Mouse (Mus musculus): ENCODE results near the gene Ndufa11.

Ndufa11 gene

GRCm38 (mm10) chr17:56717363-56718058, at the start of gene Ndufa11, which contains the start of gene Vmac:
TSS of gene Ndufa11 (plus strand) at chr17:56717767.
TSS of gene Vmac (minus strand) at chr17:56718022.
- DNase-seq (ENCODE audit: low spot score in 2 of 2), result peak; percentile 94 to 97

DNA sequence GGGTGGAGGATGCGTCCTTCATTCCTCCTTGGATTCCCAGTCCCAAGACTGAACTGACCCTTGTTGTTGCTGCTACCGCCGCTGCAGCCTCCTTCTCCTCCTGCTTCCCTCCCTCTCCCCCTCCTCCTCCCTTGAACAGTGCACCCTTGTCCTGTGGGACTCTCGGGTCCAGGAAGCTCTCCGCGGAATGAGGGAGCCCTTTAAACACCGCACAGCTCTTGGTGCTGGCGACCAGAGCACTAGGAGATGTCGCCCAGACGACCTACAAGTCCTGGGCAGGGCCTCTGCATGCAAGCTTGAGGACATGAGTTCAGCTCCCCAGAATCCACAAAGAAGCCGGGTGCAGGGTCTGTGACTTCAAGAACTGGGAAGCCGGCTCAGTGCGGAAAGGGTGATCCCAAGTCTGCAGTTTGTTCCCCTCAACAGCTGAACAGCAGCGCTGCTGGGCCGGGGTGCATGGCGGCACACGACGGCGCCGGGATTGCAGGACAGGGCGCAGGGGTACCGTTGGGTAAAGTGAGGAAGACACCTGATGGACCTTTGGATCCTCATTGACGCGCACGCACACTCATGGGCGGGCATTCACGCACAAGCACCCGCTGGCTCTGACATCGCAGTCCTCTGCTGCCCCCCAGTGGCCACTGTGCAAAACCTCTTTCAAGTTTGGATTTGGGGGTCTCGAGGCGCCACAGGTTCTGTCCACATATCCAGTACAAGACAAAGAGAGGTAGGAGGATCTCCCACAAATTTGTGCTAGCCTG, 49.0 kb upstream of the Ndufa11 start:
- peak; percentile 74 to 91 for DNase-seq (ENCODE audit: low spot score in 2 of 2)

DNA sequence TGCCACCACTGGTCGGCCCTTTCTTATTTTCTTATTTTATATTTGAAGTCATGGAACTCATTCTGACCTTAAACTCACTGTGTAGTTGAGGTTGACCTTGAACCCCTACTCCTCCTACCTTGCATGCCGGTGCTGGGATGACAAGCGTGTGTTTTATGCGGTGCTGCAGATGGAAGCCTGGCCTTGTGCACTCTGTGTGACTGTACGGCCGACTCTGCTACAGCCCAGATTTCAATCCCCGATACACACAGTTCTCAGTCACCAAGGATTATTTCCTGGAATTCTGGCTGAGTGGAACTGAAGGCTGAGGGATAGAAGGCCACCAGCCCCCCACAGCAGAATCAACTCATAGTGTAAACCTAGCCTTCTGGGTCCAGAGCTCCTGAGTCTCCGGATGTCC, 47.8 kb upstream of the Ndufa11 start:
- no peak for DNase-seq (ENCODE audit: low spot score in 2 of 2)

- DNase-seq (ENCODE audit: low spot score in 2 of 2), result peak; percentile 97 to 99
Observed at GRCm38 (mm10) chr17:56672941-56673646, 44.5 kb upstream of the Ndufa11 start, which contains the start of gene Ranbp3. TSS of gene Ranbp3 (plus strand) at chr17:56673294.

DNA sequence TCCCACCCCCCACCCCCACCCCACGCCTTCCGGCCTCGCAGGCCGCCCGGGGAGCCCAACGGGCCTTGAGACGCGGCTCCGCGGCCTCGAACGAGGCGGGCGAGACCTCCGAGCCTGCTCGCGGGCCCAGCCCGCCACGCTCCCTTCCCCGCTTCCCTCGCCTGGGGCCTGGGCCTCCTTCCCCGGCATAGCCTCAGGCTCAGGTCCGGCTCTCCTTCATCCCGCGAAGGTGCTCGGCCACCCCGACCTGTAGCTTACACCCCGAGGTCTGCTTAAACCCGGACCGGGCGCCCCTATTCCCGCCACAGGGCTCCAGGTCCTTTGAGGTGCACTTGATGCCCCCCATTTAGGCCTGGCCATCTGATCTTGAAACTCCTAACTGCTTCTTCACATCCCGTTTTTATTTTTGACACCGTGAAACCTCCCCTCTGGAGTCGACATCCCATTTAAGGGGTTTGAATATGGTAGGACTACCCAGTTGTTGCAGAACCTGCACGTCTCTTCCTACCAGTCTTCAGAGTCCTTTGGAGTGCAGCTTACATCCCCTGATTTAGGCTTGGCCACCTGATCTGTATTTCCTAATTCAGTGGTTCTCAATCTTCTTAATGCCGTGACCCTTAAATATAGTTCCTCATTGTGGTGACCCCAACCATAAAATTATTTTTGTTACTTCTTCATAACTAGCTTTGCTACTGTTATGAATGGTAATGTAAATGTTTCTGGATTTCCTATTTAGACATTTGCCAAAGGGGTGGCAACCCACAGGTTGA, 43.7 kb upstream of the Ndufa11 start:
- peak in 1 of 2 experiments; percentile 59 for DNase-seq (ENCODE audit: low spot score in 2 of 2)

GRCm38 (mm10) chr17:56681791-56682190, 35.8 kb upstream of the Ndufa11 start:
- no peak for DNase-seq (ENCODE audit: low spot score in 2 of 2)

GRCm38 (mm10) chr17:56682880-56683279, 34.7 kb upstream of the Ndufa11 start:
- DNase-seq (ENCODE audit: low spot score in 2 of 2), result no peak

GRCm38 (mm10) chr17:56683546-56684140, 33.9 kb upstream of the Ndufa11 start:
- DNase-seq (ENCODE audit: low spot score in 2 of 2), result no peak

GRCm38 (mm10) chr17:56684649-56685048, 32.9 kb upstream of the Ndufa11 start:
- no peak for DNase-seq (ENCODE audit: low spot score in 2 of 2)

DNA sequence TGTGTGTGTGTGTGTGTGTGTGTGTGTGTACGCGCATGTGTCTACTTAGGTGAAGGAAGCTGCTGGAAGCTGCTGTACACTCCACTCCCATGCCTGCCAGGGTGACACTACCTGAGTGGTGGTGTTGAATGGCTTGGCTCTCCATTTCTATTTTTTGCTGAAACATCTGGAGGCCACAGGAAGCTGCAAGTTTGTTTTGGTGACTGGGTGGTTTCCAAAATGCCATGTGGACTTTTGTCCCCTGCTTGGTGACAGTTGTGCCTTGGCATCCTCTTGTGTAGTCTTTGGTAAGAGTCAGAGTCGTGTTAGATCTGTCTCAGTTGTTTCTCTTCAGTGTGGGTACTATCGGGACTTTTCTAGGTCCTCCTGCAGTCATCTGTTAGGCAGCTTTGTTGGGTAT, 30.8 kb upstream of the Ndufa11 start:
- DNase-seq (ENCODE audit: low spot score in 2 of 2), result no peak

- no peak for DNase-seq (ENCODE audit: low spot score in 2 of 2)
Observed at GRCm38 (mm10) chr17:56688045-56688444, 29.5 kb upstream of the Ndufa11 start.

DNA sequence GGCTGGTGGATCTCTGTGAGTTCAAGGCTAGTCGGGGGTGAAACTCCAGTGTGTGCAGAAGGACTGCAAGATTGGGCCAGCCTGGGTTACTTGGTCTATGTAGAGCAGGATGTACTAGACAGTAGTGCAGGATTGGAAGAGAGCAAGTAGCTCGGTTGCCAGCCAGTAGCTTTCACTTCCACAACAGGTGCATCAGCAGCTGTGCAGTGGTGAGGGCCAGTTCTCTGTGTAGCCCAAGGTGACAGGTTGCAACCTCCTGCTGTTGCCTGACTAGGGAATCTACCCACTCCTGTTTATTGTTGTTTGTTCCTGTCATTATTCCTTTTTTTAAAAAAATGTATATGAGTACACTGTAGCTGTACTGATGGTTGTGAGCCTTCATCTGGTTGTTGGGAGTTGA, 28.9 kb upstream of the Ndufa11 start:
- no peak for DNase-seq (ENCODE audit: low spot score in 2 of 2)

GRCm38 (mm10) chr17:56693395-56693794, 24.2 kb upstream of the Ndufa11 start:
- DNase-seq (ENCODE audit: low spot score in 2 of 2), result no peak

- DNase-seq (ENCODE audit: low spot score in 2 of 2), result no peak
Observed at GRCm38 (mm10) chr17:56693851-56694310, 23.7 kb upstream of the Ndufa11 start.

GRCm38 (mm10) chr17:56700451-56700850, 17.1 kb upstream of the Ndufa11 start:
- no peak for DNase-seq (ENCODE audit: low spot score in 2 of 2)

DNA sequence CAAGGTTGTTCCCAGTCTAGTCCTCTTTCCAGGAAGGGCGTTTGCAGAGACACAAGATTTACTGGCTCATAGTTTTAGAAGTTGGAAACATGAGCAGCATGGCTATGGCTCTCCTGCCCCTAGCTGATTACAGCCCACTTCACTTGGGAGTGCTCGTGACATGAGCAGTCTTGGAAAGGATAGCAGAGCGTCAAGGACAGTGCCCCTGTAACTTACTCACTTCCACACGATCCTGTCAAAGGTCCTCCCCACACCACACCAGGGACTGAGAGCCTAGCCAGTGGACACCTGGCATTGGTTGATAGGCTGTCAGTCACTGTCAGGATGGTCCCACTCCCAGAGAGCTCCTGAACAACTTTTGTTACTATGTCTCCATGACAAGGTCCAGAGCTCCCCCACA, 14.5 kb upstream of the Ndufa11 start:
- DNase-seq (ENCODE audit: low spot score in 2 of 2), result no peak

- no peak for DNase-seq (ENCODE audit: low spot score in 2 of 2)
Observed at GRCm38 (mm10) chr17:56706515-56706914, 11.1 kb upstream of the Ndufa11 start.

- no peak for DNase-seq (ENCODE audit: low spot score in 2 of 2)
Observed at GRCm38 (mm10) chr17:56708692-56709091, 8.9 kb upstream of the Ndufa11 start.

- no peak for DNase-seq (ENCODE audit: low spot score in 2 of 2)
Observed at GRCm38 (mm10) chr17:56709708-56710107, 7.9 kb upstream of the Ndufa11 start.

DNA sequence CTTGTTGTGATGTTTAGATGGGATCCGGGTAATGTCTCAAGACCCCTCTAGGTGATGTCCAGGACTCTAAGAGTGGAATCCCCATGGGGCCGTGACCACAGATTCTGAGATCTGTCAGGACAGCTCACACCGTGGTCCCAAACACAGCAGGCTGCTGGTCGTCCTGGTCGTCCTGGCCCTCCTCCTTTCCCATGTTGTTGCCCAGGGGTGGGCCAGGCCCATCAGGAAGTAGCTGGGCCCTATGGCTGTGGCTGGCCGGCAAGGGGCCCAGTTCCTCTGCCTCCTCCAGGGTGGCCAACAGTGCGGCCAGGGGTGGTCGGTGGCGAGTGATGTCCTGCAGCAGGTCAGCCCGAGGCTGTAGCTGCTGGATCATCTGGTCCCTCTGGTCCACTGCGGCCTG, 2.2 kb upstream of the Ndufa11 start:
- no peak for DNase-seq (ENCODE audit: low spot score in 2 of 2)
